Comparison of ENCODE assay signal across 9 mouse cellular contexts in the genomic region with DNA sequence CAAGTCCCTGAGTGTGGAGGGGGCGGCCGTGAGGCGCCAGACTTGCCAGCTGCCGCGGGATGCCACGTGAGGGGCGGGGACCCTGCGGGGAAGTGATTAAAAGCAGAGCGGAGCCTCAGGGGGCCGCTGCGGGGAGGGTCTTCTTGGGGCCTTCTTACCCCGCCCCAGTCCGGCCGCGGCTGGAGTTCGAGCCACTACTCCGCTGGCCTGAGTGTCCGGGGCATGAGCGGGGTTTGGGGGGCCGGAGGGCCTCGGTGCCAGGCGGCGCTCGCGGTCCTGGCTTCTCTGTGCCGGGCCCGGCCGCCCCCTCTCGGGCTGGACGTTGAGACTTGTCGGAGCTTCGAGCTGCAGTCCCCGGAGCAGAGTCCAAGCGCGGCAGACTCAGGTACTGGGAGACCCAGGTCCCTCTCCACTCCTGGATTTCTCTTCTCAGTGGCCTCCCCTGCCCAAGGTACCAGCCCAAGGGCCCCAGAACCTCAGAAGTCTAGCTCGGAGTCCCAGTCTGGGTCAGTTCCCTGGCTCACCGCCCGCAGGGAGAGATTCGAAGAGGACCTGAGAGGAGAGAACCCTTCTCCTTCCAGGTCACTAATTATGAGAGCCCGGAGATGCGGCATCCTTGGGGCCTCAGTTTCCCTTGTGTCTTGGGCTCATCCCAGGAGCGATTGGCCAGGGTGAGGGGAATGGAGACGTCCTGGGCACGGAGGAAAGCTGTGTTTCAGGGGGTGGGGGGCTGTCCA. TPM values are rescaled to one million over a fixed set of nuclear protein-coding genes. Genes with fewer than 3 reads are reported as not detected.
DNase-seq lines count a peak whose midpoint lies in the region; ATAC-seq and TF ChIP-seq lines count a peak whose summit lies in the region.
"Had no signal": no experiment of that assay in that cellular context is flagged by ENCODE, and none has a peak within 500 bp of the region (broad histone marks: within the 10 kb centered on the region; RNA-seq: fewer than 3 reads in every experiment).

A gene (plus strand): TSS at position 76 of the 737 bp plus-strand sequence.

- ATAC-seq in forebrain, embryonic 11.5 days (replicated peaks; ENCODE audit: low FRiP score), result peak; percentile 19; the same call in 1 of the 2 replicates
- no peak for ATAC-seq in limb, embryonic 12.5 days (ENCODE audit: insufficient number of reproducible peaks, insufficient read depth, low FRiP score, low TSS enrichment, low read depth)
- peak; percentile 24; the same call in 1 of the 2 replicates for ATAC-seq in stomach, embryonic 14.5 days (ENCODE audit: insufficient number of reproducible peaks, insufficient read depth, low FRiP score, low read depth)

- H3K4me2 ChIP-seq in forebrain, embryonic 11.5 days (ENCODE audit: low read depth, low read length, severe bottlenecking), result peak within 1 kb of the TSS; percentile 96
- H3K4me2 ChIP-seq in limb, embryonic 12.5 days, result peak within 1 kb of the TSS; percentile 90
- peak within 1 kb of the TSS; percentile 91 for H3K4me2 ChIP-seq in stomach, embryonic 14.5 days (replicated peaks; ENCODE audit: low read depth, low read length)

- peaks cover 68% of the 10 kb centered on the region for H3K27me3 ChIP-seq in forebrain, embryonic 11.5 days (ENCODE audit: control insufficient read depth, insufficient read depth, low read length)
- peaks cover 92% of the 10 kb centered on the region for H3K27me3 ChIP-seq in limb, embryonic 12.5 days
- H3K27me3 ChIP-seq in stomach, embryonic 14.5 days (ENCODE audit: control insufficient read depth, insufficient read depth, low read length), result peaks cover 42% of the 10 kb centered on the region

- TF ChIP-seq CTCF in layer of hippocampus, adult 2 months (conservative IDR thresholded peaks at IDR 0.05), result no peak

- 2% methylated on average over 44 of the region's 44 CpGs for WGBS in forebrain, embryonic 11.5 days
- under 1% methylated on average over 44 of the region's 44 CpGs for WGBS in limb, embryonic 12.5 days
- 2% methylated on average over 35 of the region's 44 CpGs for WGBS in stomach, embryonic 14.5 days

- no peak for DNase-seq in layer of hippocampus, adult 2 months (ENCODE audit: low spot score in 2 of 2)
- no peak for DNase-seq in layer of hippocampus, adult 18-20 months (ENCODE audit: low spot score in 2 of 2)
- peak; percentile 43 to 65 for DNase-seq in cerebellum, adult 18-20 months
- peak; percentile 62 for DNase-seq in forebrain, embryonic 11.5 days (ENCODE audit: low spot score)
- no peak for DNase-seq in urinary bladder, adult 2 months (ENCODE audit: low spot score)
- DNase-seq in urinary bladder, postnatal 10 days (ENCODE audit: low spot score), result no peak

- no peaks in the 10 kb centered on the region for H3K36me3 ChIP-seq in forebrain, embryonic 11.5 days (ENCODE audit: control insufficient read depth, insufficient read depth, low read length)
- H3K36me3 ChIP-seq in limb, embryonic 12.5 days, result no peaks in the 10 kb centered on the region
- H3K36me3 ChIP-seq in stomach, embryonic 14.5 days (ENCODE audit: control insufficient read depth, insufficient read depth, low read length), result no peaks in the 10 kb centered on the region

- peaks cover 23% of the 10 kb centered on the region for H3K4me1 ChIP-seq in forebrain, embryonic 11.5 days (replicated peaks; ENCODE audit: control insufficient read depth, insufficient read depth, low read length)
- peaks cover 26% of the 10 kb centered on the region for H3K4me1 ChIP-seq in limb, embryonic 12.5 days (replicated peaks)
- peaks cover 16% of the 10 kb centered on the region; the same call in 1 of the 2 replicates for H3K4me1 ChIP-seq in stomach, embryonic 14.5 days (ENCODE audit: control insufficient read depth, insufficient read depth, low read length)

- H3K27ac ChIP-seq in layer of hippocampus, adult 2 months, result no peak within 1 kb of the TSS
- H3K27ac ChIP-seq in forebrain, embryonic 11.5 days (ENCODE audit: low read depth, low read length), result no peak within 1 kb of the TSS
- H3K27ac ChIP-seq in limb, embryonic 12.5 days, result no peak within 1 kb of the TSS
- H3K27ac ChIP-seq in stomach, embryonic 14.5 days (ENCODE audit: low read length), result no peak within 1 kb of the TSS

- H3K9me3 ChIP-seq in forebrain, embryonic 11.5 days (ENCODE audit: control insufficient read depth, low read length), result no peaks in the 10 kb centered on the region
- no peaks in the 10 kb centered on the region for H3K9me3 ChIP-seq in limb, embryonic 12.5 days
- H3K9me3 ChIP-seq in stomach, embryonic 14.5 days (ENCODE audit: control insufficient read depth, low read depth, low read length), result no peaks in the 10 kb centered on the region

- H3K4me3 ChIP-seq in layer of hippocampus, adult 2 months, result peak within 1 kb of the TSS; percentile 56
- H3K4me3 ChIP-seq in forebrain, embryonic 11.5 days (ENCODE audit: low read depth, low read length), result peak within 1 kb of the TSS; percentile 51
- H3K4me3 ChIP-seq in limb, embryonic 12.5 days (replicated peaks), result peak within 1 kb of the TSS; percentile 53
- peak within 1 kb of the TSS; percentile 45 for H3K4me3 ChIP-seq in stomach, embryonic 14.5 days (ENCODE audit: low read depth, low read length)
- H3K4me3 ChIP-seq: myocyte had no signal

- peak within 1 kb of the TSS; percentile 58 for H3K9ac ChIP-seq in forebrain, embryonic 11.5 days (ENCODE audit: low read length)
- H3K9ac ChIP-seq in limb, embryonic 12.5 days (replicated peaks), result peak within 1 kb of the TSS; percentile 54
- peak within 1 kb of the TSS; percentile 38 for H3K9ac ChIP-seq in stomach, embryonic 14.5 days (replicated peaks; ENCODE audit: low read depth, low read length)

RNA-seq across cellular contexts. Expression of the gene that starts here (rescaled TPM):
- total RNA-seq in layer of hippocampus, adult 2 months (2021), result 1 to 10 TPM; 6.2 to 6.3 TPM
- 1 to 10 TPM; 6.4 to 8.5 TPM for total RNA-seq in layer of hippocampus, adult 18-20 months (2021)
- 1.5 and 1.7 TPM in 2 replicates for polyA plus RNA-seq in forebrain, embryonic 11.5 days (2014; fragmentation: Nextera tagmentation; extraction: Ambion mirVana)
- 0.14 and 0.18 TPM in 2 replicates for polyA plus RNA-seq in limb, embryonic 12.5 days (2016; fragmentation: Nextera tagmentation; extraction: Ambion mirVana)
- 3.0 and 3.4 TPM in 2 replicates for polyA plus RNA-seq in stomach, embryonic 14.5 days (2014; fragmentation: Nextera tagmentation; extraction: Ambion mirVana)
- 0.01 and 0.03 TPM in 2 replicates for polyA plus RNA-seq in urinary bladder, adult 2 months (2012; rRNA removed)

Comparison
In these comparisons a context has a peak if more than half of its experiments do, and no peak if none do; other contexts are left out.
1. DNase-seq: peak in cerebellum, adult 18-20 months (2 of 2) and forebrain, embryonic 11.5 days (single experiment); none in layer of hippocampus, adult 2 months (0 of 2), layer of hippocampus, adult 18-20 months (0 of 2), urinary bladder, adult 2 months (single experiment) and urinary bladder, postnatal 10 days (single experiment).
2. Peak in every context shown above with its lines, with median percentiles within 50 percentile points of each other: H3K4me3 ChIP-seq, H3K4me2 ChIP-seq and H3K9ac ChIP-seq.